Mouse (Mus musculus): ENCODE measurements around the gene Cep295nl.
A peak's percentile ranks its signal among the peaks of the same experiment; 100 is the strongest.

Cep295nl gene

DNA sequence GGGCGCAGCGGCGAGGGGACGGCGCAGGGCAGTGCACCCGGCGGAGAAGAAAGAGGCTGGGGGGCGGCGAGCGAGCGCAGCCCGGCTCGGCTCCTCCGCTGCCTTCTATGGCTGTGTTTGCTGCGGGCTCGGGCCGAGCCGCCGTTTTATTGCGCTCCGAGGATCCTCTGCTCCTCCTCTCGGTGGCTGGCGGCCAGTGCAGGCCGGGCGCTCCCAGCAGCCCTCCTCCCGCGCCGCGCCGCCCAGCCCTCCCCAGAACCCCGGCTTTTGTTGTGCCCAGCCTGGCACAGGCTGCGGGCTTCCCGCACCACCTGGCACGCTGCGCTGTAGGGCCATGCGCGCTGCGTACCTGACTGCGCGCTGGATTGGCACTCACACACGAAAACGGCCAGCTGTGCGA, 12.9 kb upstream of the Cep295nl start:
- DNase-seq (ENCODE audit: low spot score in 2 of 2) = peak; percentile 61 to 69

DNA sequence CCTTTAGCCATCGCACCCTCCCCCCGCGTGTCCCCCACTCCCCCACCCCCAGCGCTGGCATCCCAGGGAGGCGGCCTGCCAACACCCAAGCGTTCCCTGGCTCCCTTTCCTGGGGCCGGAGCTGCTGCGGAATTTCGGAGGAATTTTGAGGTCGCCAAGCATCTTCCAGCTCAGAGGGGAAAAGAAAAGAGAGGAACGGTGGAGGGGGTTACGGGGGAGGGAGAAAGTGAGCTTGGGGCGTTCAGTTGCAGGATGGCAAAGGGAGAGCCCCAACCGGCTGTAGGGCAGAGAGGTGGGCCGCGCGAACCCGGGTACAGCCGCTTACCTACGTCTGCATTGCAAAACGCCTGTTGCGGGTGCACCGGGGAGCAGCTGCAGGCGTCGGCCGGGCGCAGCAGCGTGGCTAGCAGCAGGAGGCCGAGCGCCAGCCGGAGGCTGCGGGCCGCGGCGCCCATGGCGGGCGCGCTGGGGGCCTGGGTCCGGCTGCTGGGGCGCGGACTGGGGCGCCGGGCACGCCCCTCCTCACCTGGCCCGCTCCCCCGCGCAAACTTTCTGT, 12.4 kb upstream of the Cep295nl start:
- DNase-seq (ENCODE audit: low spot score in 2 of 2) = peak in 1 of 2 experiments; percentile 15

DNA sequence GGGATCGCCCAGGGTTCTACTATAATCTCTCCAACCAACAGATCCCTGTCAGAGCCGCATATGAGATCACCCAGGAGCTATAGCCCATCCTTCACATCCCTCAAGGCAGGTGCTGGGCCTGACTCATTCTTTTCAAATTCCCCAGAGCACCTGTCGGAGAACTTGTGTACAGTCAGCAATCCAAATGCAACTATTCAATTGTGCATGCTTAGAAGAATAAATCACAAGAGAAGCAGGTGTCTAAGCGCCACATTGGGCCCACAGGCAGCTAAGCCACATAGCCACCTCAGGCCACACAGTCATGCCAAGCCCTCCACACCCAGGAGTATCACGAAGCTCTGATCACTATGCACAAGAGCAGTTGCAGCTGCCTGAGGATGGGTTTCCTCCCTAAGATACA, 7.2 kb upstream of the Cep295nl start:
- no peak for DNase-seq (ENCODE audit: low spot score in 2 of 2)

DNA sequence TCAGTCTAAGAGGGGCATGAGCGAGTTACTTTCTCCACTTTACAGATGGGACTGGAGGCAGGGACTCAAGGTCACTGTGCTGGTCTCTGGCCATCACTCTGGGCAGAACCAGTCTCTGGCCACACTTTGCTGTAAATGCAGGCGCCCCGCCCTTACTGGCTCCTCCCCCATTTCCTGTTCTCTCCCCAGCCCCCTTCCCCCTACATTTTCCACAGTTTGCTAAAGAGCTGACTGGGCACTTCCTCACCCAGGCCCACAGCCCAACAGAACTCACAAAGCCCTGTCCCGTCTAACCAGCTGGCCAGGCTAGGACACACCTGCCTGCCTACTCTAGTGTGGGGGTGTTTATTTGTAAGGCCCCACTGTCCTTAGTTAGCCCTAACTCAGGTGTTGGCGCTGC, 6.6 kb upstream of the Cep295nl start:
- DNase-seq (ENCODE audit: low spot score in 2 of 2) = peak; percentile 49 to 60

DNA sequence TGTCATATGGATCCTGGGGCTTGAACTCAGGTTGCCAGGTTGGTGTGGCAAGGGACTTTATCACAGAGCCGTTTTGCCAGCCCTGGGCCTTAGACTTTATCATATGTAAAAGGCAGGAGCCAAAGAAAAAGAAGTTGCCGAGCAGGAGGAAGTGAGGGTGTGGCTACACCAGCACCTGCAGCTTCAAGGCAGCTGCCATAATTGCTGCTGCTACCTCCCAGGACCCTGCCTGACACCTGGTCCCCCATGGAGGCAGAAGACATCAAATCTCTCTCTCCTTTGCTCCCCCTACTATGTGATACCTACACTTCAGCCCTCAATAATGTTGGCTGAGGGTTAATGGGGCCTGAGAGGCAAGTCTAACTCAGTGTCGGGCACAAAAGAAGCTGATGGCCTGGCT, 6.1 kb upstream of the Cep295nl start:
- no peak for DNase-seq (ENCODE audit: low spot score in 2 of 2)

DNA sequence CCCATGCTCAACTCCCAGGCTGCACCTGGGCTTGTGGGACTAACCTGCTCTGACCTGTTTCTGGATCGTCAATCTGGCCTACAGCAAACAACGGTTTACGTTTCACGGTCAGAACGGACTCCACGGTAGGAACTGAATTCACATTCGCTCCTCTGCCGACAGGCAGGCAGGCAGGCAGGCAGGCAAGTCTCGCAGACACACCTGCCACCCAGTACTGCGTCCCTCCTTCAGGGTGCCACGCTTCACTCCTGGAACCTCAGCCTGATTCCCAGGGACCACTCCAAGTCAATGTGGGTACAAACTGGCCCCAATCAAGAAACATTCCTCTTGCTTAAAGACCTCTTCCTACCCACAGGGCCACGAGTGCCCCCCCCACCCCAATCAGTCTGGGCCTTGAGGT, 5.6 kb upstream of the Cep295nl start:
- DNase-seq (ENCODE audit: low spot score in 2 of 2) = no peak

DNA sequence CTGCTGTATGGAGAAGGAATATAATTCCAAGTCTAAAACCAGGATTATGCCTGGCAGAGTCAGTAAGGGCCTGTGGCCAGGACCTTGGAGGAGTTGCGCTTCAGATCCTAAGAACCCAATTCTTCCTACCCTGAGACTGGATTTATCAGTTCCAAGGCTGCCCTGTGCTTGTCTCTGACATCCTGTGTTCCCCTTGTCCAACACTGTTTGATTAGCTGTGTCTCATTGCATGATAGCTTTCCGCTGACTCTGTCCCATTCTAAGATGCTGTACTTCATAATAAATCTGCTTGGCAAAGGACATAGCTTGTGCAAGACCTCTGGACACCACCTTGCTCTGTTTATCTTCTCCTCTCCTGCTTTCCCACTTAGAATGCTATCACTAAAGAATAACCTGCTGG, 5.1 kb upstream of the Cep295nl start:
- DNase-seq (ENCODE audit: low spot score in 2 of 2) = no peak

DNA sequence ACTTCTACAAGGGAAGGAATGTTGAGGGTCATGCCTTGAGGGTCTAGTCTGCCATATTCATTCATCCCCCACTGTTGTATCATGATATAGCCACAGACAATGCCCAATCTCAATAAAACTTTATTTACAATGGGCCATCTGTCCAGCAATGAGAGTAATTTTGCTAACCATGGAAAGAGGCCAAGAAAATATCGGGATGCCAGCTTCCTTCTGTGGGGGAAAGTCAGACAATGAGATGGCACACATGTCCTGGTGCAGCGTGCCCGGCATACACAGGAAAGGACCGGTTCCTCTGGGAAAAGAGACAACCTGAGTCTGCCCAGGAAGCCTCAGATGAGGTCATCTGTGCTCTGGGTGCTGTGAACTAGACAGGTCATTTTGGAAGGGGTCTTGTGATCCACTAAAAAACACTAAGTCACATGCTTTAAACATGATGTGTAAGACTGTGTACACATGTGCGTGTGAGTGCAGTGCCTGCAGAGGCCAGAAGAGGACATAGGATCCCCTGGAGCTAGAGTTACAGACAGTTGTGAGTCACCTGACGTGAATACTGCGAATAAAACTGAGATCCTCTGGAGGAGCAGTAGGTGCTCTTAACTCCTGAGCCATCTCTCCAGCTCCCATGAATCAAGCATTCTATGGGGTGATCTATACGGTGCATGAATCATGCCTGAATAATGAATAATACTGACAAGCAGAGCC, 4.2 kb upstream of the Cep295nl start:
- DNase-seq (ENCODE audit: low spot score in 2 of 2) = no peak

DNA sequence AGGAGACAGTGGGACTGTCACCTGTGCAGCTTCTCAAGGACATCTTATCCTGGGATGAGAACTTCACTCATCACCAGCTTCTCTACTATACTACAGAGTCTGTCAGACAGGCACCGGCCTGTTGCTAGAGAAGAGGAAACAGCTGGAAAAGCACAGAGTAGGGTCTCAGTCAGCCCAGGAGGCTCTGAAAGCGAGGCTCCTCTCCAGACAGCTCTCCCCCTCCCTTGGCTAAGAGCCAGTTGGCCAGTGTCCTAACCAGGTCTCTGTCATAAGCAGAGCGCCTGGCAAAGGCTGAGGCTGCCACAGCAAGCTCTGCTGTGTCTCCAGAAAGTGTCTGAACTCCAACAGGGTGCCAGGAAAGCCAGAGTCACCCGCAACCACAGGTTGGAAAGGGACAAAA, 3.4 kb upstream of the Cep295nl start:
- DNase-seq (ENCODE audit: low spot score in 2 of 2) = no peak

DNA sequence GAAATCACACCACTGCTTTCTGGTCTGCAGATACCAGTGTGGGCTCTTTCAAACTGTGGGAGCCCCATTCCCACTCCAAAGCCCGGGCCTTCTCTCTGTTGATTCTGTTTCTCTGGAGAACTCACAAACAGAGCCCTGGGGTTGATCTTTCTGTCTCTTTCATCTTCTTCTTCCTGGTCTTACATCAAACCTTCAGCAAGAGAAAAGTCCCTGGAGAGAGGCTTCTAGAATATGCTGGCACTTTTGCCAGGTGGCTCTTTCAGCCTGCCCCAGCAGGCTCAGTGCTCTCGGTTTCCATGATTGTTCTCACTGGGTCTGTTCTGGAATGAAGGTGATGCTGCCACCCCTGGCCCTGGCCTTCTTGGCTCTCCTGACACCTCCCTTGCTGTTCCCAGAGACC, 1.3 kb upstream of the Cep295nl start:
- DNase-seq (ENCODE audit: low spot score in 2 of 2) = no peak

DNA sequence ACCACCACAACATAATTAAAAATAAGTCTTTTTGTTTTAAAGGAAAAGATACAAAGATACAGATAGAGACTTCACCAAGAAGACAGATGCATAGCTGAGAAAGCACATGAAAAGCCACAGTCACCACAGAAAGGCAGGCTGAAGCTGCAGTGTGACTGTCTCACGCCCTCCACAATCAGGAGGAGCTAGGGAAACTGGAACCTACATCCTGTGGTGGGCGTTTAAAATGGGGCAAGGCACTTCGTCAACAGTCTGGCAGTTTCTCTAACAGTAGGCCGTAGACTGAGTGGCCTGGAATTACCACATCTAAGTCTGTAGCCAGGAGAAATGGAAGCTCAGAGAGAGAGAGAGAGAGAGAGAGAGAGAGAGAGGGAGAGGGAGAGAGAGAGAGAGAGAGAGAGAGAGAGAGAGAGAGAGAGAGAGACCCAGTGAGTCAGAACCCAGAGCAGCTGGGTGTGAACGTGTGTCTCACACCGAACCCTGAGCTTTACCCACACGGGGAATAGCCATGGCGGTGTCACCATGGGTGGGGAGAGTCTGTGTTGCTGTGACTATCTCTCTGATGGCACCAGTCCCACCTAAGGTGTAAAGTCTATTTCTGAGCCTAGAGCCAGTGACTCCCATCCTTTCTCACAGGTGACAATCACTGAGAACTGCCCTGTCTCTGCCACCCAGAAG, 4.7 kb downstream of the Cep295nl start:
- no peak for DNase-seq (ENCODE audit: low spot score in 2 of 2)

DNA sequence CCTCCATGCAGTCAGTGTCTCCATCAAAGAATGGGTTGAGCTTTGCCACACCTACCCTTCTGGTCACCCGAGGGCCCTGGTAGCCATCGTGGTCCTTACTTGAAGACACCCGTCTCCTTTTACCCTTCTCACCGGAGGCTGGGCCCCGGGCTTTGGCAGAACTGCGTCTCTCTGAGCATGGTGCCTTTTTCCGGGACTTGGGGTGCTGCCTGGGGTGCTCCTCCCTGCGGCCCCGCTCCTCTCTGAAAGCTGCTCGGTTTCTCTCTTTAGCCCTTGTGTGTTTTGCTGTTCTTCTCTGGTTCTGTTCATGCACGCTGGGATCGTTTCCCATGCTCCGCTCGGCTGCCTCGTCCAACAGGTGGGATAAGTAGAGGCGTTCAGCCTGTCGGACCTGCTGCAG, 8.9 kb downstream of the Cep295nl start:
- DNase-seq (ENCODE audit: low spot score in 2 of 2) = no peak

DNA sequence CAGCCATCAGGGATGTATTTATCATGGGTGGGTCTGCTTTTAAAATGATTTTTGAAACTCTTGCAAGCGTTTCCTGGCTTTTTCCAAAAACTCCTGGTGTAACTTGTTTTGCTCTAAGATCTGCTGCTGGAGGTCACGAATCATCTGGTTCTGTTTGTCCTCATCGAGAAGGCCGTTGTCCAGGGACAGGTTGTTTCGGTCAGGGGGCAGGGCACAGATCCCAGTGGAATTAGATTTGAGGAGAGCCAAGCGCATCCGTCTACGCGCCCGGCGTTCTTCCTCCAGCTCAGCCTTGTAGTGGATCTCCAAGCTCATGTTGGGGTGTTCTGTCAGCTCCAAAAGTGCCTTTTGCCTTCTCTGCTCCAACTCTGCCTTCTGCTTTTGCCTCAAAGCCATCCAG, 9.9 kb downstream of the Cep295nl start:
- DNase-seq (ENCODE audit: low spot score in 2 of 2) = no peak

DNA sequence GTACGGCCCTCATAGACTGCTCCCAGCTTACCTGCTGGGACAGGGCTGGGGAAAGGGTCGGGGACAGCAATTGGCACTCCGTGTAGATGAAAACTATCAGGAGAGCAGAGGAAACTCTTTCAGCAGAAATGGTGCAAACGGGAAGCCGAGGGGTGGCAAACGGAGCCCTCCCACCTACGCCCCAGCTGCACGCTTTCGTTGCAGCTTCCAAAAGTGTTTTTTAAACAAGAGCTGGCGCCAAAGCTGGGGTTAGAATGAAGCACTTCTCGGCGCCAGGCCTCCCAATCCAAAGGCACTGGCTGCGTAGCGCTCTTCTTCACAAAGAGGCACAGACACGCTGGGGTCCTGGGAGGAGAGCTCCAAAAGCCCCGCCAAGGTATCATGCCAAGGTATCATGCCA, 11.5 kb downstream of the Cep295nl start:
- DNase-seq (ENCODE audit: low spot score in 2 of 2) = no peak

DNA sequence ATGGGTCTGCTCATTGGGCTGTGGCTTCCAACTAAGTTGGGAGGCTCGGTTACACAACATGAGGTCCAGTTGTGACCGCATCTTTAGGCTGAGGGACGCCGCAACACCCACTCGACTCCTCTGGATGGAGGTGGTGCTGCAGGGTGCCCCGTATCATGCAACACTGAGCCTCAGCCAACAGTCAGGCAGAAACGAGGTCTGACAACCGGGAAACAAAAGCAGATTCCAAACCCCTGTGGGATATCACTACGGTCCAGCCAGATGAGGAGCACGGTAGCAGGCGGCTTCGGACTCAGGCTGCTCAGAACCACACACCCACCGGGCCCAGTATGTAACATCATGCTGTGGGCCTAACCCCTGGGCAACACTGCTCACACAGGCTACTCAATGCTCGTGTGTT, 11.9 kb downstream of the Cep295nl start:
- no peak for DNase-seq (ENCODE audit: low spot score in 2 of 2)

DNA sequence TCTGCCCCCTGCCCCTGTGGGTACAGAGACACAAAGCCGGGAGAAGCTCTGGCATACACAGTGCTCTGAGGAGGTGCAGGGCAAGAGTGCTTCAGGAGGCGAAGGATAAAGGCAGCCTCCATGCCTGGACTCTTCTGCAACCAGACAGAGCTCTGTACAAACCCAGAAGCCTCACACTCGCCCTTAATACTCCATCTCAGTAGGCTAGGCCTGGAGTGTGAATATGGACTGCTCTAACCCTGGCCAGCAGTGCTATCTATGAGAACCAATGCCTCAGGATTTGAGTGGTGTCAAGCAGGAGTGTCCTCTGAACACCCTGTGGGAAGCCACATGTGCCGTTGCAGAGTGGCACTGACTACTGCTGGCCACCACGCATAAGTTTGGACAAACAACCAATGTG, 13.4 kb downstream of the Cep295nl start:
- DNase-seq (ENCODE audit: low spot score in 2 of 2) = no peak

DNA sequence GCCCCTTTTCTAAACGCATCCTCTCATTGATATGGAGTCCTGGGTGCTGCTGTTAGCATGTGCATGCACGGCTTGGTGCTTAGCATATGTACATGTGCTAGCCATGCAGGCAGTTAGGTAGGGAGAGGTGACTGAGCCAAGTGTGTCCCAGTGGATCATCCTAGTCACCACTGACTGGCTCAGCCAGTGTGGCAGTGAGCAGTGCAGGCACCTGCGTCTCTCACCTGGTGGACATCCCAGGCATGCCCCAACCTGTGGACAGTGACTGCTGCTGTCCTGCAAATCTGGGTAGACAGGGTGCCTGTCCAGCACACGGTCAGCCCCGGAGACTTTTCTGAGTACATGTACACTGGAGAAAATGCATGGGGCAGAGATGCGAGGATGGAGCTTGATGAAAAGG, 13.8 kb downstream of the Cep295nl start:
- DNase-seq (ENCODE audit: low spot score in 2 of 2) = no peak

DNA sequence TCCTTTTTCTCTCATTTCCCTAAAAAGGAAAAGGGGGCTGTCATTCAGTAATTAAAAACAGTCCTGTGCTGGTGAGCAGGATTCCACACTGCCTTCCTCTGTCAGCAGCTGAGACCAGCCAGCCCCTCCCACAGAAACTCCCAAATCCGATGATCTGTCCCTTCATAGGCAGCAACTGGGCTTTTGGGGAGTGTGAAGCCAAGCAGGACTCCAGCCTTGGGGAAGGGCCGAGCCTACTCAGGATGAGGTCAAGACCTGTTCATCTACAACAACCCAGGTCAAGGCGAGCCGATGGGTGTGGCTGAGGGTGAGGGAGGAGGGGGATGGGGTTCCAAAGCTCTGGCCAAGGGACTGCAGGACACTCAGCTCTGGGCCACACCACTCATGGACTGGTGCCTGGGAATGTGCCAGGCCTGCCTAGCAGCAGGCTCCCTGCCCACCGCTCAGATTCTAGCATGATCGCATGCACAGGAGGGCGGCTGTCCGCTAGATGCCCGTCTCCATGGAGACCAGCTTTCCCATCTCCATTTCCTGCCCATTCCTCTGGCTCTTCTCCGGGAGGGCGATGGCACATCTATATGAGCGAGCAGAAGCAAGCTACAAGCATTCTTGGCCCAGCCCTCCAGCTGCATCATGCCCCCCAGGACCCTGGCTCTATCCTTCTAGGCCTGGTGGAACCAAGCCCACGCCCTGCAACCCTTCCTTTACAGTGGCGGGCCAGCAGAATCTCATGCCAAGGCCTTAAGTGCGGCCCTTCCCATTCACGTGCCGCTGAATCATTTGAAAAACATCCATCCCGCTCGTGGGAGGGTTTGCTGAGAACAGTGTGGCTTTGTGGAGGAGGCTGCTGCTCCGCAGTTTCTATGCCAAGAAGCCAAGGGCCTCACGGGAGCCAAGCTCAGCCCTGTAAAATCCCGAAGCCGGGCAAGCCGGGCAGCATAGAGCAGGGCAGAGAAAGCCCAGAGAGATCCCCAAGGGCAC, 15.0 kb downstream of the Cep295nl start:
- DNase-seq (ENCODE audit: low spot score in 2 of 2) = no peak

DNA sequence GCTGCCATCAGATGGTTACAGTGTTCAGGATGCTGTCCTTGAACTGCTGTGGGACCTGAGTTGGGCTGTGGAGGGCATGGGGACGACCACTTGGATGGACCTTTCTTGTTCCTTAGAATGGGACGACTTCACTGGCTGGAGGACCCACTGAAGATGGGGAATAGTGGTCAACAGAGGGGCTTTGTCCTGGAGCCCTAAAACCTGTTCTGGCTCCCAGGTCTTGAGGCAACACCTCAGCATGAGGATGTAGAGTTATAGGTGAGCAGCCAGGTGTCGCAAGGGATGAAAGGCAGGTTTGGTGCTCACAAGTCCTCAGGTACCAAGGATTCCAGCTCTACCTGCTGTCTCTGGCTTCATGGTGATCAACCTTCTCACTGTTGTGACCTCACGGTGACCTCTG, 15.8 kb downstream of the Cep295nl start:
- DNase-seq (ENCODE audit: low spot score in 2 of 2) = no peak

DNA sequence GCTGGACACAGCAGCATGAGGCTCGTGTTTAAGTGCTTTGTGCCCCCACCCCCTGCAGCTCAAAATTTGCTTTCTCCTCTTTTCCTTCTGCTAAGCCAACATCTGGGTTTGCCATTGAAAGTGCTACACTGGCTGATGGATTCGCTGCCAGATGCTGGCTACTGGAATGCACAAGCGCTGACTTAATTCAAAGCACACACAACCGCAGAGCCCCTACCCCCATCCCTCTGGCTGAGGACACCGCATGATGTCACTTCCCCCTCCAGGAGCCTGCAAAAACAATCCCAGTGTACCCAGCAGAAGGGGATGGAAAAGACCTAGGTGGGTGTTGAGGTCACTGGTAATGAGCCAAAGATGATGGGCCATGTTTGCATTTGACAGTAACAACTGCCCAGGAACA, 17.8 kb downstream of the Cep295nl start:
- no peak for DNase-seq (ENCODE audit: low spot score in 2 of 2)

DNA sequence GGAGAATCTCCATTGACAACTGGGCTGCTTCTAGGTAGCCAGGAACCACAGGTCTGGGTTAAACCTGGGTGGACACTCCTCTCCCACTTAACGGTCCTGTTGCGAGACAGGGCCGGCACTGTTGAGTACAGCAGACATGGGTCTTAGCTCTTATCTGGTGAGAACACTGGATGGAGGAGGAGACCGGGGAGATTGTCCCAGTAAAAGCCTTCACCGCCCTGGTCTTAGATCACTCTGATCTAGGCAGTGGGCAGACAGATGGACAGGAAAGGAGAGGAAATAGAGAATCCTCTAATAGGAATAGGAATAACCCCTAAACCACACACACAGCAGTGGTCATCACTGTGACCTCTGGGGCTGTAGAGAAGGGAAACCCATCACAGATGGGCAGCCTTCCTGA, 18.3 kb downstream of the Cep295nl start:
- DNase-seq (ENCODE audit: low spot score in 2 of 2) = no peak

DNA sequence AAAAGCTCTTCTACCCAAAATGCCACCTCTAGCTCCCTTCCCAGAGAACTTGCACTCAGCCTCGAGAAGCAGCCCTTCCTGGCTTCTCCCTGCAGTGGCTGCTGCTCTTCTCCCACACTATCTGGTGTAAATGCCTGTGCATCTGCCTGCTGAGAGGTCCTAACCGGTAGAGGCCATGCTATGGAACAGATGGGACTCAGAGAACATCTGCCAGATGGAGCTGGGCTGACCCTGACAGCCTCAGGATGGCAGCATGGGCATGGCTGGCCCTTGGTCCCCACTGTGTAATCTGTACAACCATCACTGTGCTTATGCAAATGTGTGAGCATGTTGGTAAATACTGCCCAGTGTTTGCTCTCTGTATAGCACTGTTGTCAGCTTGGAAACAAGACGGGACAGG, 19.7 kb downstream of the Cep295nl start:
- no peak for DNase-seq (ENCODE audit: low spot score in 2 of 2)
